In the genomic region with DNA sequence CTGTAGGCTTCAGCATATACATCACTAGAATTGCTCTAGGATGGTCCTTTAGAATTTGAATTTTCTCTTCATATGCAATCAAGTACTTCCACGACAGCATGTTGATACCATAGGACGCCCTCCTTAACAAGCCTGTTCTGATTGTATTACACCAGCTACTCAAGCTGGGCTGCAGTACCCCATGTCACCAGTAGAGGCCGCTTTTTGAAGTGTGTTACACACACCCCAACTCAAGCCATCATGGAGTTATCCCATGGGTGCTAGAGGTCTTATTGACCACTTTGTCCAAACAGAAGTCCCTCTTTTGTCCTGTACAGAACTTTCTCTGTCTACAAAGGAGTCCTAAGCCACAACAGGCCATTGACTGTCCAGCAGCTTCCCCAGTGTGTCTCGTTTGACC, we compare ENCODE assay signal across 7 mouse cellular contexts.
DNase-seq lines count a peak whose midpoint lies in the region; TF ChIP-seq lines count a peak whose summit lies in the region.

No protein-coding gene starts in this region.

- no peak overlapping the region for H3ac ChIP-seq in C2C12 (ENCODE audit: control insufficient read depth, insufficient read length, low read depth)

- no peaks in the 10 kb centered on the region for H3K79me2 ChIP-seq in C2C12 (ENCODE audit: control insufficient read depth, insufficient read depth)

- H3K4me3 ChIP-seq in C2C12 (ENCODE audit: insufficient read depth, poor library complexity, severe bottlenecking) (no peak overlapping the region), ES-E14 (ENCODE audit: insufficient read depth in 1 of 2, low read depth in 1 of 2, low read length in 2 of 2, poor library complexity in 1 of 2, severe bottlenecking in 1 of 2) (no peak overlapping the region)

- peak; percentile 38 for TF ChIP-seq CTCF in C2C12 (IDR thresholded peaks at IDR 0.05; ENCODE audit: control insufficient read depth, insufficient read depth, insufficient read length)

- H3K27me3 ChIP-seq in C2C12 (ENCODE audit: control insufficient read depth, insufficient read depth, insufficient read length): no peaks in the 10 kb centered on the region

- no peak overlapping the region for H3K27ac ChIP-seq in ES-E14 (ENCODE audit: insufficient read depth, low read depth, low read length, poor library complexity, severe bottlenecking)

- no peaks in the 10 kb centered on the region for H3K79me3 ChIP-seq in C2C12 (ENCODE audit: low read depth)

- no peak overlapping the region for H3K9ac ChIP-seq in ES-E14 (ENCODE audit: insufficient read depth, low read depth, low read length, poor library complexity, severe bottlenecking)

- no peaks in the 10 kb centered on the region; a peak in 1 of 4 replicates for H3K4me1 ChIP-seq in ES-E14 (ENCODE audit: control insufficient read depth in 2 of 2, insufficient read depth in 2 of 2, low read length in 2 of 2, poor library complexity in 1 of 2)

- in situ Hi-C loops in ES-E14 (cut with MboI; ENCODE audit: low sequenced_read_pairs in 2 of 2, unreplicated experiment in 2 of 2): no loop called here

- H3K36me3 ChIP-seq in C2C12 (ENCODE audit: control insufficient read depth, insufficient read depth) (no peaks in the 10 kb centered on the region), ES-E14 (ENCODE audit: control insufficient read depth, insufficient read depth, low read length, poor library complexity, severe bottlenecking) (no peaks in the 10 kb centered on the region)

- DNase-seq in ES-E14 (ENCODE audit: low read depth, low spot score): peak; percentile 48
- DNase-seq in cerebellum, adult 11 months: peak; percentile 72
- peak; percentile 86 for DNase-seq in gastrocnemius, postnatal 10 days
- peak; percentile 28 to 81 for DNase-seq in layer of hippocampus, adult 18-20 months (ENCODE audit: low spot score in 2 of 2)
- peak; percentile 92 for DNase-seq in lung, postnatal 14 days
- DNase-seq in spleen, postnatal 10 days (ENCODE audit: low spot score in 2 of 2): peak; percentile 71 to 86

- no peaks in the 10 kb centered on the region for H3K9me3 ChIP-seq in ES-E14 (ENCODE audit: control insufficient read depth, insufficient read depth, low read depth, low read length)

TF ChIP-seq in C2C12, 6 proteins besides CTCF, POLR2A, EP300 and RAD21:
- TF ChIP-seq CEBPB (IDR thresholded peaks at IDR 0.05; ENCODE audit: low read depth) (no peak), FOSL1 (IDR thresholded peaks at IDR 0.05; ENCODE audit: insufficient read depth, low read length, poor library complexity, severe bottlenecking) (no peak), MYOD1 (IDR thresholded peaks at IDR 0.05; ENCODE audit: control insufficient read depth, insufficient read length, low read depth) (no peak)

TF ChIP-seq in ES-E14, 5 proteins besides CTCF, POLR2A, EP300 and RAD21:
- TF ChIP-seq ZC3H11A (IDR thresholded peaks at IDR 0.05; ENCODE audit: borderline replicate concordance, low read depth, low read length) (peak; percentile 53), MAFK (IDR thresholded peaks at IDR 0.05; ENCODE audit: insufficient read depth, low read depth, low read length) (no peak)
